Mouse (Mus musculus) frontal cortex, postnatal 36 days (tissue): ENCODE results near the gene Dyrk1b.
"Not testable (repeated sequence)": the region's sequence is repeated elsewhere in the genome, so short reads cannot be mapped to it uniquely, and the experiment has no call there.

Experiments used
- DNase-seq, 2 experiments: peaks; one replicate each; pipeline ENCODE4 v3.0.0; 2022; ENCODE audit warnings: low spot score in 2 of 2

Dyrk1b gene

DNA sequence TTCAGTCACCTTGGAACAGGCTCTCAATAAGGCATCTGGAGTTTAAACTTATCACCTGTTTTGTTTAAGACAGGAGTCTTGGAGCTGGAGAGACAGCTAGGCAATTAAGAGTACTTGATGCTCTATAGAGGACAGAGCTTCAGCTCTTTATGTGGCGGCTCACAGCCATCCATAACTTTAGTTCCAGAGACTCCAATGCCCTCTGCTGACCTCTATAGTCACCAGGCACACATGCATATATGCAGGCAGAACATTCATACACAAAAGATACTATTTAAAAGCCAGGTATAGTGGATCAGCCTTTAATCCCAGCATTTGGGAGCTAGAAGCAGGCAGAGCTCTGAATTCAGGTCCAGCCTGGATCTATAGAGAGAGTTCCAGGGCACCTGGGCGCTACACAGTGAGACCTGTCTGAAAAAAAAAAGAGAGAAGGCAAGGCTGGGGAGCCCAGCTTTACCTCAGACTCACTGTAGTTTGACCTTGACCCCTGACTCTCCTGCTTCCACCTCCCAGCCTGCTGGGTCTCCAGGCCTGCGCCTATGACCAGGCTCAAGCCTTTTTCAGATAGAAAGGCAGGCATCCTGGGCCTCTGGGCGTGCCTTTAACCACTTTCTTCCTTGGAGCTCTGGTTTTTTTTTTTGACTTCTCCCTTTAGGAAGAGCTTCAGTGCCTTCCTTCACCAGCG lies 16.3 kb downstream of the Dyrk1b start:
- DNase-seq = no peak

GRCm38 (mm10) chr7:28196528-28196927 lies 17.3 kb downstream of the Dyrk1b start:
- DNase-seq = no peak

- DNase-seq = no peak
Observed at GRCm38 (mm10) chr7:28199054-28199453, 19.8 kb downstream of the Dyrk1b start.

GRCm38 (mm10) chr7:28203207-28204108 lies 24.2 kb downstream of the Dyrk1b start:
- DNase-seq = no peak

- no peak for DNase-seq
Observed at GRCm38 (mm10) chr7:28206044-28206600, 26.9 kb downstream of the Dyrk1b start.

DNA sequence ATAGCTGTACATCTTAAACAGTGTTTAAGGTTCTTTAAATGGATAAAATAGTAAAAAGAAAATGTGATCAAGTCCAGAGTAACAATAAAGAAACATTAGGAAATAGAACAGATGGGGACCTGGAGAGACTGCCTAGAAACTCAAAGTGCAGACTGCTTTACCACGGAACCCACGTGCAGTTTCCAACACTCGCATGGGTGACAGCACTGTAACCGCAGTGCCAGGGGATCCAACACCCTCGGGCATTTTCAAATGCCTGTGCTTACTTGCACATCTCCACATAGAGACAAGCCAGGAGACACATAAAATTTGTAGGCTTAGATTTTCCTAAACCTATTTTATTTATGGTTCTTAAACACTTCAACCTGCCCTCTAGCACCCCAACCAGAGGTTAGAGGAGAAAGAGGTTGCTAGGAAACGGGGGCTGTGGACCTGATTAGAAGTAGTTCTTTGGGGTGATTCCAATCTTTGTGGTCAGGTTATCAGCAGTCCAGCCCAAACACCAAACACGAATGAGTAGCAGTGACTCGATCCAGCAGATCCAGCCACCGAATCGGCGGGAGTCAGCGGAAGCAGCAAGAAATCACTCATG lies 29.2 kb downstream of the Dyrk1b start:
- no peak for DNase-seq

DNA sequence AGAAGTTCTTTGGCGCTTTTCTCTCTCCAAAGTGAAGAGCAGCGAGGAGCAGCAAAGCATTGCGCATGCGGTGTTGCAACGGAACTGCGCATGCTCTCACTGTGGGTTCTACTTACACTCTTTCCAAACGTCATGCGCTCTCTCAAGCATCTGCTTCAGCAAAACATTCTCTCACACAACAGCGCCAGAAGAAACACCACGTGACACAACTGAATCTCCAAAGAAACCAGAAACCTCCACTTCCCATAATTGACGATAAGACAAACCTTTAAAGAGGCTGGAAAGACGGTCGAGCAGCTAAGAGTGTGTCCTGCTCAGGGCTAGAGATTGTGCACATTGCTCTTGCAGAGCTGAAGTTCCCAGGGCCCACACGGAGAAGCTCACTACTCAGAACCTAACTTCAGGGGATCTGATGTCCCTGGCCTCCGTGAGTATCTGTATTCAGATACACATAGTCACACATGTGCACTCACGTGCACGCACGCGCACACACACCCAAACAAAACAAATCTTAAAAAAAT lies 29.8 kb downstream of the Dyrk1b start:
- peak; percentile 71 to 83 for DNase-seq

DNA sequence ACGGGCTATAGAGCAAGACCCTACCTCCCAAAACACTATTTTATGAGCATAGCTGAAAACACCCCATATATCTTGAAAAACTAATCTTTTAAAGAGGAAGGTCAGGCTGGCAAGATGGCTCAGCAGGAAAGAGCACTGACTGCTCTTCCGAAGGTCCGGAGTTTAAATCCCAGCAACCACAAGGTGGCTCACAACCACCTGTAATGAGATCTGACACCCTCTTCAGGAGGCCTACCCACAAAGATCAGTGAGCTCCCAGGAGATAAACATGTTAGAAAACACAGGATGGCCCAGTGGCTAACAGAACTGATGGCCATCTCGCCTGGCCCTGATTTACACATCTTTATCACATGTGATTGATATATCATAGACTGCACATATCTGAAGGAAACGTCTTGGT lies 31.5 kb downstream of the Dyrk1b start:
- DNase-seq = no peak

GRCm38 (mm10) chr7:28214142-28214541 lies 34.9 kb downstream of the Dyrk1b start:
- peak; percentile 36 to 39 for DNase-seq

GRCm38 (mm10) chr7:28215950-28216349 lies 36.7 kb downstream of the Dyrk1b start:
- not testable (repeated sequence) for DNase-seq

DNA sequence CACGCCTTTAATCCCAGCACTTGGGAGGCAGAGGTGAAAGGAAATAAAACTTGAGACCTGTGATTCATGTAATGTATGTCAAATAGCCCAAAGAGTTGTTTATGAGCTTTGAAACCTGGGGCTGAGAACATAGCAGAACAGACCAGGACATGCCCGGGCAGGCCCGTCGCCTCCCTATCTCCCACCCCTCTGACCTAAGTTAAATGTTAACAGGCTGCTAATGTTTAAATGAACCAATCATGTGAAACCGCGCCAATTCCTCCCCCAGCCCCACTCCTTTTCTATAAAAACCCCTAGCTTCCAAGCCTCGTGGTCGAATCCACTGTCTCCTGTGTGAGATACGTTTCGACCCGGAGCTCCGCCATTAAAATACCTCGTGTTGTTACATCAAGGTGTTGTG lies 38.5 kb downstream of the Dyrk1b start:
- not testable (repeated sequence) for DNase-seq

- DNase-seq = peak; percentile 51 to 66
Observed at GRCm38 (mm10) chr7:28218951-28219740, 39.9 kb downstream of the Dyrk1b start.

- not testable (repeated sequence) for DNase-seq
Observed at GRCm38 (mm10) chr7:28226836-28227235, 47.6 kb downstream of the Dyrk1b start.

- not testable (repeated sequence) for DNase-seq
Observed at GRCm38 (mm10) chr7:28227421-28227820, 48.2 kb downstream of the Dyrk1b start.
